Mouse (Mus musculus) C2C12 (cell line): Measurements from ENCODE around the gene Plg. TPM values are rescaled to one million over a fixed set of nuclear protein-coding genes. Genes with fewer than 3 reads are reported as not detected.

Experiments
- H3K27me3 ChIP-seq: one replicate; pipeline ENCODE4 v1.6.1; 2011; ENCODE audit not compliant: control insufficient read depth, insufficient read depth, insufficient read length
- H3K36me3 ChIP-seq: one replicate; pipeline ENCODE4 v1.6.1; 2011; ENCODE audit not compliant: control insufficient read depth, insufficient read depth
- H3K4me3 ChIP-seq: one replicate; pipeline ENCODE4 v1.5.1; 2011; ENCODE audit warnings: mild to moderate bottlenecking, control low read depth; ENCODE audit not compliant: poor library complexity, insufficient read depth, severe bottlenecking
- H3K79me2 ChIP-seq: one replicate; pipeline ENCODE4 v1.6.1; 2011; ENCODE audit not compliant: control insufficient read depth, insufficient read depth
- H3K79me3 ChIP-seq: one replicate; pipeline ENCODE4 v1.6.1; 2011; ENCODE audit warnings: low read depth, control low read depth
- H3ac ChIP-seq: one replicate; pipeline ENCODE3; 2011; ENCODE audit warnings: low read depth; ENCODE audit not compliant: control insufficient read depth, insufficient read length
- CEBPB ChIP-seq: IDR thresholded peaks from one replicate; pipeline ENCODE4 v1.6.1; 2011; ENCODE audit warnings: low read depth, mild to moderate bottlenecking, control low read depth, moderate library complexity
- CTCF ChIP-seq: IDR thresholded peaks from one replicate; pipeline ENCODE4 v1.5.1; 2011; ENCODE audit not compliant: control insufficient read depth, insufficient read depth, insufficient read length
- FOSL1 ChIP-seq: IDR thresholded peaks from one replicate; pipeline ENCODE4 v1.8.0; 2011; ENCODE audit warnings: mild to moderate bottlenecking, low read length; ENCODE audit not compliant: poor library complexity, insufficient read depth, severe bottlenecking
- MAX ChIP-seq: IDR thresholded peaks from one replicate; pipeline ENCODE4 v1.6.1; 2011; ENCODE audit warnings: mild to moderate bottlenecking, control low read depth
- MYOD1 ChIP-seq: IDR thresholded peaks from one replicate; pipeline ENCODE4 v1.6.1; 2011; ENCODE audit warnings: low read depth; ENCODE audit not compliant: control insufficient read depth, insufficient read length
- MYOG ChIP-seq: IDR thresholded peaks from one replicate; pipeline ENCODE4 v1.6.1; 2011; ENCODE audit not compliant: control insufficient read depth, insufficient read length; ENCODE audit errors: extremely low read depth
- USF1 ChIP-seq: IDR thresholded peaks from one replicate; pipeline ENCODE4 v1.6.1; 2011; ENCODE audit warnings: low read depth, mild to moderate bottlenecking, control low read depth, moderate library complexity
- polyA plus RNA-seq: library from polyadenylated mRNA; unstranded; fragments of >200 nt; fragmentation: generic; extraction: Trizol; gene quantifications from one replicate; pipeline ENCODE4 v1.2.1, GENCODE M21; 2012; ENCODE audit warnings: missing spikeins

Plg gene
- polyA plus RNA-seq, 1 experiment = 0.01 TPM

DNA sequence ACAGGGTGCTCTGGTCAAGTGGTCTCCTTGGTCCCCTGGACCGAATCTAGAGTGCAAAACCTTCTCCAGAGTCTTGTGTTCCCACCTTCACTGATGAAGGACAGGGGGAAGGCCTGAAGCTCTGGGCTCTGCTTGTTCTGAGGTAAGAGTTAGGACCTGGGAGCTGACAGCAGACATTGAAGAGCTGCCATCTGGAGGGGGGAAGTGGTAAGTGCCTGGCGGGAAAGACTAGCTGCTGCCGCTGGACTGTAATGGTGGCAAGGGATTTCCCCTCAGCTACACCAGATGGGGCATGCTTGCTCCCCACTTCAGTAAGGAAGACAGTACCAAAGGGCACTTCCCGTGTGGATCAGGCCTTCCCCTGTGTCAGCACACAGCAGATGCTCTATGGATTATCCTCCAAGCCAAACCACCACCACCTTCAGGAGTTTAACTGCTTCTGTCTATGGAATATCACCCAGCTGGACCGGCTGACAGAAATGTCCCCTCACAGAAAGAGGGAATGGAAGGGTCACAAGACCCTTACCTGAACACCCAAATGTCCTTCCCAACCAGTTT, 11.0 kb upstream of the Plg start:
- Histone ChIP-seq H3ac (no peak overlapping the region), H3K79me3 (no peaks in the 10 kb centered on the region), H3K36me3 (no peaks in the 10 kb centered on the region), H3K79me2 (no peaks in the 10 kb centered on the region), H3K4me3 (no peak overlapping the region), H3K27me3 (no peaks in the 10 kb centered on the region)
- peak; percentile 83 for TF ChIP-seq CTCF
- no peak for TF ChIP-seq MYOG

DNA sequence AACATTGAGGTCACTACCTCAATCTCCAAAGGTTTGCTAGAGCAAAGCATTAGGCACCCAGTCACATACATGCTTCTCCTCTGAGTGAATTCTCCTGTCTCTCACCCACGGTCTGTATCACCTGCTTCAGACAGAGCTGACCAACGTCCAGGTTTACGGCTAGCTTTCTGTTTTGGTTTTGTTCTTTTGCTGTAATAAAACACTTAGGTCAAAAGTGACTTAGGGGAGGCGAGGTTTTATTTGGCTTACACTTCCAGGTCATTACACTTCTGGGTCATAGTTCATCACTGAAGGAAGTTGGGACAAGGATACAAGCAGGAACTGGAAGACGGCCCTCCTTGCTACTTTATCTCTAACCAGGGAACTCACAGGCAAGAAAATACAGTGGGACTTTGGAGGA, 9.0 kb upstream of the Plg start:
- no peaks in the 10 kb centered on the region for H3K36me3 ChIP-seq
- H3K79me2 ChIP-seq = no peaks in the 10 kb centered on the region
- TF ChIP-seq USF1 (no peak), MAX (no peak), CEBPB (no peak), MYOG (no peak), FOSL1 (no peak), MYOD1 (no peak), CTCF (no peak)
- no peaks in the 10 kb centered on the region for H3K27me3 ChIP-seq
- H3K4me3 ChIP-seq = no peak overlapping the region
- no peaks in the 10 kb centered on the region for H3K79me3 ChIP-seq
- H3ac ChIP-seq = no peak overlapping the region

DNA sequence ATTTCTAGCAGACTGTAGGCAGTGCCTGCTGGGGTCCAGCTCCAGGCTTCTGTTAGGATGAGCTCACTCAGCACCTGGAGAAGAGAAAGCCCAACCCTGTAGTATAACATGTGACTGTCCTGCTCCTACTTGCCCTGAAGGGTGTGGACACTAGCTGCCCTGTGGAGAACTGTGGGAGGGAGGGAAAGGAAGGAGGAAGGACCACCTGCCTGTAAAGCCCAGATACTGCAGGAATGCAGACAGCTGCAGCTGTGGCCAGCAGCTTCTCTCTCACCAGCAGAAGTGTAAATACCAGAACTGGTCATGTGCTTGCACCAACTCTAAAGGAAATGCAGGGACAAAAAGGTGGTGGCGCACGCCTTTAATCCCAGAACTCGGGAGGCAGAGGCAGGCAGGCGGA, 8.1 kb upstream of the Plg start:
- Histone ChIP-seq H3K36me3 (no peaks in the 10 kb centered on the region), H3ac (no peak overlapping the region), H3K79me3 (no peaks in the 10 kb centered on the region), H3K79me2 (no peaks in the 10 kb centered on the region), H3K4me3 (no peak overlapping the region), H3K27me3 (no peaks in the 10 kb centered on the region)
- TF ChIP-seq FOSL1 (no peak), MYOD1 (peak; percentile 68)

DNA sequence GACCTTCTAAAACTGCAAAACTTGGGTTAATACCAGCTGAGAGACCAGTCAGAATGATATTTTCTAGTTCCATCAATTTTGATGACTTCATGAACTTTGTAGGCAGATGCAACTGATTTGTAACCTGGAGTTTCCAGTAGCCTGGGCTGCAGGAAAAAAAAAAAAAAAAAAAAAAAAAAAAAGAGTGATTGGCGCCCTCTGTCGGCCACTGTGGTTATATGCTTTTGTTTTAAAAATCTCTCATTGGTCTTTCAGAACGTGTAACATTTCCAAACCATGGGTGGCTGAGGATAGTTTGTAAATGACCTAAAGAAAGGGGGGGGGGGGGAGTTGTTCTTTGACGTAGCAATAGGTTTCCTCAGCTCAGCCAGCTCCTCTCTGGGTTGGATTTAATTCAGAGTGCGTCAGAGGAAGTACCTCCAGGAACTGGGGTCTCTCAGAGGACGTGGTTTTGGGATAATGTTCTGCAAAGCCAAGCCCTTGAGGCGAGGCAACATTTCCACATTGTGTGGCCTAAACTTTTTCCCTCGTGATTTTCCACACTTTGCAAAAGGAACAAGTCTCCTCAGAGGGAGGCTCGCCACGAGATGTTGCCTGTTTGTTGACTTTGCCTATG, 7.0 kb upstream of the Plg start:
- no peaks in the 10 kb centered on the region for H3K79me2 ChIP-seq
- TF ChIP-seq CTCF = no peak
- no peak for TF ChIP-seq MAX
- no peak for TF ChIP-seq MYOD1
- no peak for TF ChIP-seq CEBPB
- no peak for TF ChIP-seq FOSL1
- TF ChIP-seq MYOG = no peak

DNA sequence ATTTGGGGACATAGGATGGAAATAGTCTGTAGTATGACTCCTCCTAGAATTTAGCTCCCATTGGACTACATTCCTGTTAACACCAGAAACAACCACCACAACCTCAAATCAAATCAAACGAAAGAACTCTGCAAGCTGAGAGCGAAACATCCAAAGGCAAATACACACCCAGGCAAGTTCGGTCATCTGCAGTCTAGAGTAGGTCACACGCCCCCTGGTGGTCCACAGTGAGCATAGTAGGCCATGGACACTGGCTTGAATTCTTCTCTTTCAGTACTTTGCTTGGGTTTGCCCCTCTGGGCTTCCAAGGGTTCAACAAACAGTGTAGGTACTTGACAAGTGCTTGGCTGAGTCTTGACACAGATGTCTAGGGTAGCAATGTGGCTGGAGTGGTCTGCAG, 6.4 kb upstream of the Plg start:
- Histone ChIP-seq H3K27me3 (no peaks in the 10 kb centered on the region), H3ac (no peak overlapping the region), H3K4me3 (no peak overlapping the region), H3K36me3 (no peaks in the 10 kb centered on the region), H3K79me2 (no peaks in the 10 kb centered on the region), H3K79me3 (no peaks in the 10 kb centered on the region)
- TF ChIP-seq CTCF (peak; percentile 77), MYOG (no peak)

More for the DNA sequence above, 7.0 kb upstream of the Plg start:
- Histone ChIP-seq H3ac (no peak overlapping the region), H3K27me3 (no peaks in the 10 kb centered on the region), H3K4me3 (no peak overlapping the region), H3K79me3 (no peaks in the 10 kb centered on the region), H3K36me3 (no peaks in the 10 kb centered on the region)

DNA sequence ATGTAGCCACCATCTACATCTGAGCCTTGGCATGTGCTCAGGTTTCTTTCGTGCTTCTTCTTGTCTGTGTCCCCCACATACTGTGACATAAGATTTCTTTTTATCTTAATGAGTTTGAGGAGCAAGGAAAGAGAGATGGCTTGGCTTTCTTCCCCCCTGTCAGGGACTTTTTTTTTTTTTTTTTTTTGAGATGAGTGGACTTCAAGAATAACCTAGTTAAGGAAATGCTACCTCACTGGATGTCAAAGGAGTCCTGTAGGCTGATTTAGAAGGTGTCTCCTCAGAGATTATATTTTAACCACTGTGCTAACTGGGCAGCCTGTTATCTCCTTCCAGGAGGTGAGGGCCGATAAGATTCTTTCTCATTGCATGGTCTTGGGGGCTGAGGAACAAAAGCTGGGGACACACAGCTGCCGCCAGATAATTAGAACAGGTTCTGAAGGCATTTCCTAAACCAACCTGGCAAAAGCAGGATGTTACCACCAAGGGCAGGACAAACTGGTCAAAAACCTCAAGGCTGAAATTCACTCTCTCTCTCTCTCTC, 4.7 kb upstream of the Plg start:
- Histone ChIP-seq H3ac (no peak overlapping the region), H3K4me3 (no peak overlapping the region), H3K79me2 (no peaks in the 10 kb centered on the region), H3K27me3 (no peaks in the 10 kb centered on the region), H3K79me3 (no peaks in the 10 kb centered on the region), H3K36me3 (no peaks in the 10 kb centered on the region)
- TF ChIP-seq CEBPB = no peak
- no peak for TF ChIP-seq MYOG
- TF ChIP-seq USF1 = no peak
- TF ChIP-seq FOSL1 = no peak
- TF ChIP-seq CTCF = no peak
- no peak for TF ChIP-seq MYOD1
- TF ChIP-seq MAX = no peak
